Mouse (Mus musculus) C2C12 (cell line): ENCODE results near the gene Tab1. TPM values are rescaled to one million over a fixed set of nuclear protein-coding genes. Genes with fewer than 3 reads are reported as not detected.

Experiments
- H3K27me3 ChIP-seq: one replicate; pipeline ENCODE4 v1.6.1; 2011; ENCODE audit not compliant: control insufficient read depth, insufficient read depth, insufficient read length
- H3K36me3 ChIP-seq: one replicate; pipeline ENCODE4 v1.6.1; 2011; ENCODE audit not compliant: control insufficient read depth, insufficient read depth
- H3K4me3 ChIP-seq: one replicate; pipeline ENCODE4 v1.5.1; 2011; ENCODE audit warnings: mild to moderate bottlenecking, control low read depth; ENCODE audit not compliant: poor library complexity, insufficient read depth, severe bottlenecking
- H3K79me2 ChIP-seq: one replicate; pipeline ENCODE4 v1.6.1; 2011; ENCODE audit not compliant: control insufficient read depth, insufficient read depth
- H3K79me3 ChIP-seq: one replicate; pipeline ENCODE4 v1.6.1; 2011; ENCODE audit warnings: low read depth, control low read depth
- H3ac ChIP-seq: one replicate; pipeline ENCODE3; 2011; ENCODE audit warnings: low read depth; ENCODE audit not compliant: control insufficient read depth, insufficient read length
- CEBPB ChIP-seq: IDR thresholded peaks from one replicate; pipeline ENCODE4 v1.6.1; 2011; ENCODE audit warnings: low read depth, mild to moderate bottlenecking, control low read depth, moderate library complexity
- CTCF ChIP-seq: IDR thresholded peaks from one replicate; pipeline ENCODE4 v1.5.1; 2011; ENCODE audit not compliant: control insufficient read depth, insufficient read depth, insufficient read length
- FOSL1 ChIP-seq: IDR thresholded peaks from one replicate; pipeline ENCODE4 v1.8.0; 2011; ENCODE audit warnings: mild to moderate bottlenecking, low read length; ENCODE audit not compliant: poor library complexity, insufficient read depth, severe bottlenecking
- MAX ChIP-seq: IDR thresholded peaks from one replicate; pipeline ENCODE4 v1.6.1; 2011; ENCODE audit warnings: mild to moderate bottlenecking, control low read depth
- MYOD1 ChIP-seq: IDR thresholded peaks from one replicate; pipeline ENCODE4 v1.6.1; 2011; ENCODE audit warnings: low read depth; ENCODE audit not compliant: control insufficient read depth, insufficient read length
- MYOG ChIP-seq: IDR thresholded peaks from one replicate; pipeline ENCODE4 v1.6.1; 2011; ENCODE audit not compliant: control insufficient read depth, insufficient read length; ENCODE audit errors: extremely low read depth
- USF1 ChIP-seq: IDR thresholded peaks from one replicate; pipeline ENCODE4 v1.6.1; 2011; ENCODE audit warnings: low read depth, mild to moderate bottlenecking, control low read depth, moderate library complexity
- polyA plus RNA-seq: library from polyadenylated mRNA; unstranded; fragments of >200 nt; fragmentation: generic; extraction: Trizol; gene quantifications from one replicate; pipeline ENCODE4 v1.2.1, GENCODE M21; 2012; ENCODE audit warnings: missing spikeins

Tab1 gene
- polyA plus RNA-seq, 1 experiment: 30.2 TPM

DNA sequence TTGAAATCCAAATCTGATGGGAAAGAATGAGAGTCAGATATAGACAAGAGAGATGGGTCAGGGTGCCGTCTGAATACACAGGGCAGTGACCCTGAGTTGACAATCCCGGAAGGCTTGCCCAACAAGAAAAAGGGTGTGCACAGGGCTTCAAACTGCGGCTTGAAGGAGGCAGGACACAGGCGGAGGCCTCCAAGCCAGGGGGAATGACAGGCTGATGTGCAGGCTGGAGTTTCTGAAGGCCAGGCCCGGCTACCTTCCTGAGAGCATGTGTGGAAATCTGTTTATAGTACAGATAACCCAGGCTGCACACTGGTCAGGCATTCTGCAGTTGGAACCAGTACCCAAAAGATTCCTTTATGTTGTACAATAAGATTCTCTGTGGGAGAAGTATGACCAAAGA lies 14.6 kb downstream of the Tab1 start:
- H3K36me3 ChIP-seq: peaks cover 74% of the 10 kb centered on the region
- H3K79me3 ChIP-seq: peaks cover 14% of the 10 kb centered on the region
- no peak overlapping the region for H3ac ChIP-seq
- H3K27me3 ChIP-seq: no peaks in the 10 kb centered on the region
- no peak for TF ChIP-seq CEBPB
- TF ChIP-seq MAX: no peak
- no peak for TF ChIP-seq MYOG
- TF ChIP-seq CTCF: no peak
- TF ChIP-seq FOSL1: no peak
- no peak for TF ChIP-seq MYOD1
- TF ChIP-seq USF1: no peak
- H3K79me2 ChIP-seq: peaks cover 43% of the 10 kb centered on the region
- no peak overlapping the region for H3K4me3 ChIP-seq

DNA sequence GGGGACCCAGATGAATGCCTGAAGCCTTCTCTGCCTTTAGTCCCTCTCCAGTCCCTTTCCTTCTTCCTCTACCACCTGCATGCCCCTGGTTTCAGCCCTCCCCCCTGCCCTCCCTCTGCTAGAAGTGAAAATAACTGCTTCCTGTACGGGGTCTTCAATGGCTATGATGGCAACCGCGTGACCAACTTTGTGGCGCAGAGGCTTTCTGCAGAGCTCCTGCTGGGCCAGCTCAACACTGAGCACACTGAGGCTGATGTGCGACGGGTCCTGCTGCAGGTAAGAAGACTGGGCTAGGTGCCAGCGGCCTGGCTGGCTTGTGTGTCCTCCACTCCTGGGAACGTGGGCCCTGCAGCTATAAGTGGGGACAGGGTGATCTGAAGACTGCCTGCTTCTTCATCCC lies 15.6 kb downstream of the Tab1 start:
- Histone ChIP-seq H3K27me3 (no peaks in the 10 kb centered on the region), H3K4me3 (no peak overlapping the region), H3ac (no peak overlapping the region), H3K79me2 (peaks cover 32% of the 10 kb centered on the region), H3K79me3 (peaks cover 7% of the 10 kb centered on the region), H3K36me3 (peaks cover 74% of the 10 kb centered on the region)
- TF ChIP-seq USF1: no peak

DNA sequence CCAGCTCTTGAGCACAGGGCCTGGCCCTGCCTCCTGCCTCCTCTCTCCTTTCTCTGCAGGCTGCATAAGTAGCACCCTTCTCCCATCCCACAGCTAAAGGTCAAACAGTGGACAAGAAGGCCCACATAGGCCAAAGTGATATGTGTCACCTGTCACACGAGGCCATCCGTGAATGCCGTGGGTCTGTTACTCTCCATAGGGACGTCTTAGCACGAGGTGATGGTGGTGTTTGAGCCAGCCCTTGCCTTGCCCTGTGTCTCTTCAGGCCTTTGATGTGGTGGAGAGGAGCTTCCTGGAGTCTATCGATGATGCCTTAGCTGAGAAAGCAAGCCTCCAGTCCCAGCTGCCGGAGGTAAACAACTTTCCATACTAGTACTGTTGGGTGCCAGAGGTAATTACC lies 16.6 kb downstream of the Tab1 start:
- Histone ChIP-seq H3K27me3 (no peaks in the 10 kb centered on the region), H3K4me3 (no peak overlapping the region), H3K79me3 (no peaks in the 10 kb centered on the region), H3K79me2 (peaks cover 23% of the 10 kb centered on the region), H3ac (no peak overlapping the region), H3K36me3 (peaks cover 74% of the 10 kb centered on the region)
- TF ChIP-seq USF1 (no peak), FOSL1 (no peak), MYOG (no peak), MAX (no peak)

DNA sequence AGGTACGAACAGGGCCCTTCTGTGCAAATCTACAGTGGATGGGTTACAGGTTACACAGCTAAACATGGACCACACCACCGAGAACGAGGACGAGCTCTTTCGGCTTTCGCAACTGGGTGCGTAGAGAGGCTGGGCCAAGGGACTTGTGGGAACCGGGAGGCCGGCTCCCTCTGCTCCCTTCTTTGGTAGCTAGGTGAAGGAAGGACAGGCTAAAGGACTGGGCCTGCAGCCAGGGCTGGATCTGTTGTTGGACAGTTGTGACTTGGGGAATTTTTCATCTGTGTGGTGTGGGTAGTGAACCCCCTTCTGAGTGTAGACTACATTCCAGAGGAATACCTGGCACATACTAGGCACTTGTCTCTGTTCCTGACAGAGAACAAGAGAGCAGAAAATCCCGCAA lies 19.7 kb downstream of the Tab1 start:
- H3K36me3 ChIP-seq: peaks cover 89% of the 10 kb centered on the region
- peaks cover under 1% of the 10 kb centered on the region for H3K79me2 ChIP-seq
- no peaks in the 10 kb centered on the region for H3K79me3 ChIP-seq
- H3K27me3 ChIP-seq: no peaks in the 10 kb centered on the region
- TF ChIP-seq CTCF (no peak), MYOD1 (no peak), USF1 (no peak), MAX (no peak), CEBPB (no peak), FOSL1 (no peak), MYOG (no peak)
- H3K4me3 ChIP-seq: no peak overlapping the region
- H3ac ChIP-seq: no peak overlapping the region

DNA sequence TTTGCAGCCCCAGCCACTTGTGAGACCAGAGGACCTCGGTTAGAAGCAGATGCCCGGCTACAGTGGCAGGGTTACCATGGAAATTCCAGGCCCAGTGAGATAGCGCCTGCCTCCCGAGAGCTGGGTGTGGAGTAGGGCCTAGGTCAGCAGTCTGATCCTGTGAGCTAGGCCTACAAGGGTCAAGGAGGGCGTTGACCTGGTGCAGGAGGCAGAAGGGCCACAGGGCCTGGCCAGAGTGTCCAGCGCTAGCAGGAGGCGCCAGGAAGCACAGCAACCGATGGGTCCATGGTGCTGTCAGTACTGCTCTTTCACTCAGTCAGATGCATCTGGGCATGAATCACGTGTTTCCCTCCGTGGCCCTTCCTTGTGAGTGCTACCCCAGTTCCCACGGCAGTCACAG lies 20.8 kb downstream of the Tab1 start:
- Histone ChIP-seq H3K4me3 (no peak overlapping the region), H3K27me3 (no peaks in the 10 kb centered on the region), H3K79me2 (no peaks in the 10 kb centered on the region), H3K36me3 (peaks cover 94% of the 10 kb centered on the region), H3ac (no peak overlapping the region), H3K79me3 (no peaks in the 10 kb centered on the region)
- TF ChIP-seq FOSL1 (no peak), MYOD1 (no peak)

DNA sequence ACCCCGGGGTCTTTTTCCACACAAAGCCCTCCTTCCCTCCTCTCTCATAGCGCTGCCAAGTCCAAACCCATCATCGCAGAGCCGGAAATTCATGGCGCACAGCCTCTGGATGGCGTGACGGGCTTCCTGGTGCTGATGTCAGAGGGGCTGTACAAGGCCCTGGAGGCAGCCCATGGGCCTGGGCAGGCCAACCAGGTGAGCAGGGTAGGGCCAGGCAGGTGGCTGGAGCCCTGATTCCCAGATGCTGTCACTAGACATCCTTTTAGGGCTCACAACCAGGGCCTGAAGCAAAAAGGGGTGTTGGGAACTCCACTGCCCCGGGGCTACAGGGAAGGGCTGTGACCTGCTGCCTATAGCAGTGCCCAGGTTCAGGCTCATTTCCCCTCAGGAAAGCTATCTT lies 22.8 kb downstream of the Tab1 start:
- TF ChIP-seq MYOG (no peak), MAX (no peak), CTCF (no peak), FOSL1 (no peak), MYOD1 (no peak), USF1 (no peak), CEBPB (no peak)
- H3ac ChIP-seq: no peak overlapping the region
- H3K79me3 ChIP-seq: no peaks in the 10 kb centered on the region
- no peaks in the 10 kb centered on the region for H3K79me2 ChIP-seq
- H3K27me3 ChIP-seq: no peaks in the 10 kb centered on the region
- no peak overlapping the region for H3K4me3 ChIP-seq
- peaks cover 81% of the 10 kb centered on the region for H3K36me3 ChIP-seq
